Mouse (Mus musculus) erythroblast, embryonic 14.5 days (primary cell): ENCODE measurements around the gene Map4k2.

Source experiments
- GATA1 ChIP-seq: IDR thresholded peaks from 2 replicates; pipeline ENCODE4 v1.6.1; 2012; ENCODE audit warnings: low read length, inconsistent platforms, mixed read lengths
- TAL1 ChIP-seq: IDR thresholded peaks from 3 replicates; pipeline ENCODE4 v1.6.1; 2012; ENCODE audit warnings: low read length, inconsistent platforms, mixed read lengths

- no peak for TF ChIP-seq GATA1
- TF ChIP-seq TAL1 = no peak
Measured at GRCm38 (mm10) chr19:6342276-6342933, 1.5 kb downstream of the Map4k2 start.
